Mouse (Mus musculus): Measurements from ENCODE around the gene Klc2. TPM values are rescaled to one million over a fixed set of nuclear protein-coding genes. Genes with fewer than 3 reads are reported as not detected.
"Not testable (repeated sequence)": the region's sequence is repeated elsewhere in the genome, so short reads cannot be mapped to it uniquely, and the experiment has no call there.

The Klc2 gene
- 34.6 and 36.5 TPM in 2 replicates for polyA plus RNA-seq (2014; fragmentation: Nextera tagmentation; extraction: Ambion mirVana)

GRCm38 (mm10) chr19:5118384-5118698 is at the start of gene Klc2:
Gene Klc2, minus strand, starts transcription at chr19:5118560.
- peak; percentile 91 for ATAC-seq (ENCODE audit: low FRiP score)
- no peaks in the 10 kb centered on the region for H3K27me3 ChIP-seq (ENCODE audit: control insufficient read depth, insufficient read depth, low read length)
- H3K4me3 ChIP-seq (ENCODE audit: low read depth, low read length): peak within 1 kb of the TSS; percentile 93
- no peaks in the 10 kb centered on the region for H3K9me3 ChIP-seq (ENCODE audit: control insufficient read depth, low read length)
- peak within 1 kb of the TSS; percentile 82 for H3K9ac ChIP-seq (ENCODE audit: low read depth, low read length)
- peak within 1 kb of the TSS; percentile 81 for H3K4me2 ChIP-seq (replicated peaks; ENCODE audit: low read depth, low read length)
- H3K4me1 ChIP-seq (replicated peaks; ENCODE audit: control insufficient read depth, insufficient read depth, low read length): peaks cover 5% of the 10 kb centered on the region
- 2% methylated on average over 18 of the region's 18 CpGs for WGBS
- DNase-seq (ENCODE audit: low spot score): no peak
- peaks cover 3% of the 10 kb centered on the region; the same call in 1 of the 2 replicates for H3K36me3 ChIP-seq (ENCODE audit: control insufficient read depth, insufficient read depth, low read length)
- H3K27ac ChIP-seq (ENCODE audit: low read depth, low read length): peak within 1 kb of the TSS; percentile 89

DNA sequence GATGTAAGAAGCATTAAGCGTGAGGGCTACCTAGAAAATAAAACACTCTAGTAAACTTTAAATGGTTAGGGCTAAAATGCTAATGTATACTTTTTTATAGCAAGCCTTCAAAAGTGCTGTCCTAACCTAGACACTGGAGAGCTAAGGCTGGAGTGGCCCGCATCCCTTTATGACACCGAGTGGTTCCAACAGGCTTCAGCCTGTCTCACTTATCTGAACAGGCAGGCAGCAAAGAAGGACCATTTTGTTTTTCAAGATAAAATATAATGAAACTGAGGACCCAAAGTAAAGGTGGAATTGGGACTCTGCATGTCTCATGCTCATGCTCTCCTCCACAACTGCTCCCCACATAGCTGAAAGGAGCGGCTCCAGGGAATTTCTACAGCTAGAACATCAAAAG is 49.1 kb upstream of the Klc2 start:
- no peaks in the 10 kb centered on the region for H3K36me3 ChIP-seq (ENCODE audit: control insufficient read depth, insufficient read depth, low read length)
- no peak overlapping the region for H3K4me2 ChIP-seq (replicated peaks; ENCODE audit: low read depth, low read length)
- no peak overlapping the region for H3K9ac ChIP-seq (ENCODE audit: low read depth, low read length)
- H3K4me1 ChIP-seq (replicated peaks; ENCODE audit: control insufficient read depth, insufficient read depth, low read length): no peaks in the 10 kb centered on the region
- ATAC-seq (ENCODE audit: low FRiP score) (no peak), DNase-seq (ENCODE audit: low spot score) (no peak)
- H3K9me3 ChIP-seq (ENCODE audit: control insufficient read depth, low read length): no peaks in the 10 kb centered on the region
- WGBS: 92% methylated on average over 4 of the region's 4 CpGs
- H3K4me3 ChIP-seq (ENCODE audit: low read depth, low read length): no peak overlapping the region
- no peak overlapping the region for H3K27ac ChIP-seq (ENCODE audit: low read depth, low read length)
- H3K27me3 ChIP-seq (ENCODE audit: control insufficient read depth, insufficient read depth, low read length): no peaks in the 10 kb centered on the region

DNA sequence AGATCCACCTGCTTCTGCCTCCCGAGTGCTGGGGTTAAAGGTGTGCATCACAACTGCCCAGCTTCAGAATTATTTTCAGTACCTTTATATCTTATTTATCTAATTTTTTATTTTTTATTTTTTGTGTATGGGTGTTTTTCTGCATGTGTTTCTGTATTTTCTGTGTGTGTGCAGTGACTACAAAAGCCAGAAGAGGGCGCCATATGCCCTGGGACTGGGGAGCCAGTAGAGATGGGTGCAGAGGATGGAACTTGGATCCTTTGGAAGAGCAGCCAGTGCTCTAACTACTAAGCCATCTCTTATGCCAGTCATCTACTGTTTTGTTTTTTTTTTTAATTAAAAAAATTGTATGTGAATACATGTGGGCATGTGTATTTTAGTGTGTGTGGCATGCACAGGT is 46.0 kb upstream of the Klc2 start:
- DNase-seq (ENCODE audit: low spot score): peak; percentile 40
- 59% methylated on average over 2 of the region's 2 CpGs for WGBS
- H3K4me3 ChIP-seq (ENCODE audit: low read depth, low read length): no peak overlapping the region
- no peaks in the 10 kb centered on the region for H3K9me3 ChIP-seq (ENCODE audit: control insufficient read depth, low read length)
- H3K9ac ChIP-seq (ENCODE audit: low read depth, low read length): no peak overlapping the region
- H3K27ac ChIP-seq (ENCODE audit: low read depth, low read length): no peak overlapping the region
- H3K36me3 ChIP-seq (ENCODE audit: control insufficient read depth, insufficient read depth, low read length): no peaks in the 10 kb centered on the region
- no peaks in the 10 kb centered on the region for H3K4me1 ChIP-seq (replicated peaks; ENCODE audit: control insufficient read depth, insufficient read depth, low read length)
- no peaks in the 10 kb centered on the region for H3K27me3 ChIP-seq (ENCODE audit: control insufficient read depth, insufficient read depth, low read length)
- ATAC-seq (ENCODE audit: low FRiP score): no peak
- H3K4me2 ChIP-seq (replicated peaks; ENCODE audit: low read depth, low read length): no peak overlapping the region

- Histone ChIP-seq H3K9ac (ENCODE audit: low read depth, low read length) (no peak overlapping the region), H3K4me3 (ENCODE audit: low read depth, low read length) (no peak overlapping the region), H3K4me2 (replicated peaks; ENCODE audit: low read depth, low read length) (no peak overlapping the region), H3K9me3 (ENCODE audit: control insufficient read depth, low read length) (no peaks in the 10 kb centered on the region), H3K36me3 (ENCODE audit: control insufficient read depth, insufficient read depth, low read length) (no peaks in the 10 kb centered on the region), H3K27ac (ENCODE audit: low read depth, low read length) (no peak overlapping the region), H3K4me1 (replicated peaks; ENCODE audit: control insufficient read depth, insufficient read depth, low read length) (no peaks in the 10 kb centered on the region), H3K27me3 (ENCODE audit: control insufficient read depth, insufficient read depth, low read length) (no peaks in the 10 kb centered on the region)
- WGBS: 86% methylated on average over 3 of the region's 3 CpGs
- no peak for ATAC-seq (ENCODE audit: low FRiP score)
- no peak for DNase-seq (ENCODE audit: low spot score)
These were observed 43.6 kb upstream of the Klc2 start for GRCm38 (mm10) chr19:5161913-5162312.

DNA sequence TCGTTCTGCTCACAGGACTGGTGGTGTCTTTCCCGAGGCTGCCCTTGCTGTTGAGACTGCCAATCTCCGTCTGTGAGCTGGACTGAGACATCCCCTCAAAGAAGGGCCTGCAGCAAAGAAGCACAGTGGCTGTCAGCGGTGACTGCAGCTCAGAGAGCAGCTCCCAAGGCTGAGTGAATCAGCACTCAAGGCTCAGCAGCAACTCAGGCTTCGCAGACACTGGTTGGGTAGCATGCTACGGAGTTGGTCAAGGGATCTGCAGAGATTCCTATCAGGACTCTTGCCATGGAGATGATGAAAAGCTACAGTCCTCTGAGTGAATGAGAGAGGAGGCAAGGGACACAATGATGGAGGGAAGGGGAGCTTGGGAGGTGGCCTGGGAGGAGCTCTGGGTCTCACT is 33.9 kb upstream of the Klc2 start:
- Histone ChIP-seq H3K27ac (ENCODE audit: low read depth, low read length) (no peak overlapping the region), H3K9me3 (ENCODE audit: control insufficient read depth, low read length) (no peaks in the 10 kb centered on the region), H3K4me1 (replicated peaks; ENCODE audit: control insufficient read depth, insufficient read depth, low read length) (no peaks in the 10 kb centered on the region), H3K9ac (ENCODE audit: low read depth, low read length) (no peak overlapping the region), H3K27me3 (ENCODE audit: control insufficient read depth, insufficient read depth, low read length) (no peaks in the 10 kb centered on the region), H3K4me3 (ENCODE audit: low read depth, low read length) (no peak overlapping the region), H3K36me3 (ENCODE audit: control insufficient read depth, insufficient read depth, low read length) (0 out of 2 replicates have a peak, but pooled peaks cover 2% of the 10 kb centered on the region), H3K4me2 (replicated peaks; ENCODE audit: low read depth, low read length) (no peak overlapping the region)
- WGBS: 92% methylated on average over 6 of the region's 6 CpGs
- ATAC-seq (ENCODE audit: low FRiP score): no peak
- DNase-seq (ENCODE audit: low spot score): no peak

- Histone ChIP-seq H3K27ac (ENCODE audit: low read depth, low read length) (no peak overlapping the region), H3K27me3 (ENCODE audit: control insufficient read depth, insufficient read depth, low read length) (no peaks in the 10 kb centered on the region), H3K4me1 (replicated peaks; ENCODE audit: control insufficient read depth, insufficient read depth, low read length) (no peaks in the 10 kb centered on the region), H3K36me3 (ENCODE audit: control insufficient read depth, insufficient read depth, low read length) (0 out of 2 replicates have a peak, but pooled peaks cover 2% of the 10 kb centered on the region), H3K9me3 (ENCODE audit: control insufficient read depth, low read length) (no peaks in the 10 kb centered on the region), H3K4me2 (replicated peaks; ENCODE audit: low read depth, low read length) (no peak overlapping the region), H3K9ac (ENCODE audit: low read depth, low read length) (no peak overlapping the region), H3K4me3 (ENCODE audit: low read depth, low read length) (no peak overlapping the region)
- ATAC-seq (ENCODE audit: low FRiP score) (no peak), DNase-seq (ENCODE audit: low spot score) (no peak)
- WGBS: 89% methylated on average over 5 of the region's 5 CpGs
These were observed 33.4 kb upstream of the Klc2 start for GRCm38 (mm10) chr19:5151741-5152140.

GRCm38 (mm10) chr19:5151331-5151730 is 33.0 kb upstream of the Klc2 start:
- Histone ChIP-seq H3K36me3 (ENCODE audit: control insufficient read depth, insufficient read depth, low read length) (0 out of 2 replicates have a peak, but pooled peaks cover 2% of the 10 kb centered on the region), H3K27me3 (ENCODE audit: control insufficient read depth, insufficient read depth, low read length) (no peaks in the 10 kb centered on the region), H3K4me1 (replicated peaks; ENCODE audit: control insufficient read depth, insufficient read depth, low read length) (no peaks in the 10 kb centered on the region), H3K4me3 (ENCODE audit: low read depth, low read length) (no peak overlapping the region), H3K4me2 (replicated peaks; ENCODE audit: low read depth, low read length) (no peak overlapping the region), H3K27ac (ENCODE audit: low read depth, low read length) (no peak overlapping the region), H3K9ac (ENCODE audit: low read depth, low read length) (no peak overlapping the region), H3K9me3 (ENCODE audit: control insufficient read depth, low read length) (no peaks in the 10 kb centered on the region)
- ATAC-seq (ENCODE audit: low FRiP score) (no peak), DNase-seq (ENCODE audit: low spot score) (peak; percentile 74)
- WGBS: 43% methylated on average over 3 of the region's 3 CpGs

DNA sequence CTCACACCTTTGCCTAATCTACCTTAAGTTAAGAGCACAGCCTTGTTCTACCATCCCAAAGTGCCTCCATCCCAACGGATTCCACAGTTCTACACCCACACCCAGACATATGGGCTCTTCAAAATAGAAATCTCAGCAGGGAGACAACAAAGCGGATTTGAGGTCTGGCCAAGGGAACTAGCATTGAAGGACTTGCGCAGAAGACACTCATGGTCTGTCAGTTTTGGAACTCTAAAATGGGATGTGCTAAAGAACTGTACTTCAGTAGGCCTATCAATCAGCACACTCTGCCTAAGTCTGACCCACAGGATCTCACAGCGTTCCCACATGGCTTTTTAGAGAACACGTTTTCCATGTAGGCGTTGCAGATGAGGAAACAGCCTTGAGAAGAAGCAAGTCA is 32.0 kb upstream of the Klc2 start:
- Histone ChIP-seq H3K4me3 (ENCODE audit: low read depth, low read length) (no peak overlapping the region), H3K27me3 (ENCODE audit: control insufficient read depth, insufficient read depth, low read length) (no peaks in the 10 kb centered on the region), H3K27ac (ENCODE audit: low read depth, low read length) (no peak overlapping the region), H3K9me3 (ENCODE audit: control insufficient read depth, low read length) (no peaks in the 10 kb centered on the region), H3K4me2 (replicated peaks; ENCODE audit: low read depth, low read length) (no peak overlapping the region), H3K9ac (ENCODE audit: low read depth, low read length) (no peak overlapping the region), H3K36me3 (ENCODE audit: control insufficient read depth, insufficient read depth, low read length) (0 out of 2 replicates have a peak, but pooled peaks cover 2% of the 10 kb centered on the region), H3K4me1 (replicated peaks; ENCODE audit: control insufficient read depth, insufficient read depth, low read length) (no peaks in the 10 kb centered on the region)
- WGBS: 94% methylated on average over 6 of the region's 6 CpGs
- ATAC-seq (ENCODE audit: low FRiP score) (no peak), DNase-seq (ENCODE audit: low spot score) (no peak)

- H3K4me1 ChIP-seq (replicated peaks; ENCODE audit: control insufficient read depth, insufficient read depth, low read length); H3K27ac ChIP-seq (ENCODE audit: low read depth, low read length); H3K4me2 ChIP-seq (replicated peaks; ENCODE audit: low read depth, low read length); ATAC-seq (ENCODE audit: low FRiP score); H3K9me3 ChIP-seq (ENCODE audit: control insufficient read depth, low read length); H3K27me3 ChIP-seq (ENCODE audit: control insufficient read depth, insufficient read depth, low read length); H3K9ac ChIP-seq (ENCODE audit: low read depth, low read length); DNase-seq (ENCODE audit: low spot score); H3K36me3 ChIP-seq (ENCODE audit: control insufficient read depth, insufficient read depth, low read length); H3K4me3 ChIP-seq (ENCODE audit: low read depth, low read length): not testable (repeated sequence)
- 100% methylated on average over 3 of the region's 6 CpGs for WGBS
These were observed 30.7 kb upstream of the Klc2 start for GRCm38 (mm10) chr19:5149041-5149440.
